Mouse (Mus musculus) small intestine, adult 2 months (tissue): ENCODE data around the gene Gm15155.
"Not testable (repeated sequence)": the region's sequence is repeated elsewhere in the genome, so short reads cannot be mapped to it uniquely, and the experiment has no call there.

Source experiments
- CTCF ChIP-seq: fragments of 200-500 bp; IDR thresholded peaks from 2 replicates; pipeline ENCODE4 v1.5.1; 2012; ENCODE audit warnings: low read depth, mild to moderate bottlenecking, control low read depth, inconsistent platforms, low read length, moderate library complexity, mixed read lengths; ENCODE audit not compliant: insufficient replicate concordance, insufficient read length; ENCODE audit errors: extremely low read depth
- POLR2A ChIP-seq: fragments of 200-500 bp; IDR thresholded peaks from 2 replicates; pipeline ENCODE4 v1.6.1; 2012; ENCODE audit warnings: low read depth, mild to moderate bottlenecking, control low read depth, inconsistent platforms, low read length, moderate library complexity

DNA sequence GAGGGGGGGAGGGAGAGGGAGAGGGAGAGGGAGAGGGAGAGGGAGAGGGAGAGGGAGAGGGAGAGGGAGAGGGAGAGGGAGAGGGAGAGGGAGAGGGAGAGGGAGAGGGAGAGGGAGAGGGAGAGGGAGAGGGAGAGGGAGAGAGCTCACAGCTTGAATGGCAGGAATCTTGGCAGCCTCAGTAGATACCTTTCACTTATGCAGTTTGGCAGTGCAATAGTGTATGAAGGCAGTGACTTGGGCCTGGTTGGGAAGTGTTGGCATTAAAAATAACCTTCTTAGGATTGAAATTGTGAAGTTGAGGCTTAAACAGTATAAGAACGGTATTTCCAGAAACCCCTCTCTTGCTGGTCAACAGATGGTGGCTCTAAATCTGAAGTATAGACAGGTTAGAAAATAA is 65.9 kb downstream of the Gm15155 start:
- TF ChIP-seq CTCF, POLR2A: not testable (repeated sequence)
